Mouse (Mus musculus) stomach, postnatal 0 days (tissue): ENCODE results near the gene Gm13285. TPM values are rescaled to one million over a fixed set of nuclear protein-coding genes. Genes with fewer than 3 reads are reported as not detected.
A peak's percentile ranks its signal among the peaks of the same experiment; 100 is the strongest.

Source experiments
- ATAC-seq: fragments of 200-750 bp; cut with Nextera tagmentation; 2 replicates; pipeline ENCODE4 v1.8.0; 2017; ENCODE audit not compliant: low FRiP score, low TSS enrichment
- DNase-seq: peaks from one replicate; pipeline ENCODE4 v3.0.0-alpha.2; 2016; ENCODE audit warnings: low spot score
- H3K27ac ChIP-seq: fragments of 300-500 bp; sonication (generic); replicated peaks from 2 replicates; pipeline ENCODE4 v1.5.1; 2014; ENCODE audit warnings: mild to moderate bottlenecking, control low read depth
- H3K27me3 ChIP-seq: fragments of 300-500 bp; sonication (generic); 2 replicates; pipeline ENCODE4 v1.6.1; 2014; ENCODE audit warnings: low read length; ENCODE audit not compliant: control insufficient read depth, insufficient read depth
- H3K36me3 ChIP-seq: fragments of 300-500 bp; sonication (generic); 2 replicates; pipeline ENCODE4 v1.6.1; 2014; ENCODE audit warnings: low read length, mixed read lengths; ENCODE audit not compliant: control insufficient read depth, insufficient read depth
- H3K4me1 ChIP-seq: fragments of 300-500 bp; sonication (generic); replicated peaks from 2 replicates; pipeline ENCODE4 v1.6.1; 2014; ENCODE audit warnings: antibody characterized with exemption; ENCODE audit not compliant: control insufficient read depth, insufficient read depth
- H3K4me2 ChIP-seq: fragments of 300-500 bp; sonication (generic); replicated peaks from 2 replicates; pipeline ENCODE4 v1.6.1; 2014; ENCODE audit warnings: low read depth, mild to moderate bottlenecking, control low read depth, moderate library complexity
- H3K4me3 ChIP-seq: fragments of 300-500 bp; sonication (generic); 2 replicates; pipeline ENCODE4 v1.5.1; 2014; ENCODE audit warnings: low read depth, low read length, control low read depth
- H3K9ac ChIP-seq: fragments of 300-500 bp; sonication (generic); 2 replicates; pipeline ENCODE4 v1.6.1; 2014; ENCODE audit warnings: mild to moderate bottlenecking, low read length, control low read depth, mixed read lengths
- H3K9me3 ChIP-seq: fragments of 300-500 bp; sonication (generic); 2 replicates; pipeline ENCODE4 v1.6.1; 2016; ENCODE audit warnings: low read length; ENCODE audit not compliant: control insufficient read depth
- CTCF ChIP-seq: IDR thresholded peaks from 2 replicates; pipeline ENCODE4 v1.5.1; 2016; ENCODE audit warnings: antibody characterized with exemption, low read depth, mild to moderate bottlenecking, moderate library complexity
- EP300 ChIP-seq: optimal IDR thresholded peaks from 2 replicates; pipeline ENCODE3; 2016; ENCODE audit warnings: antibody characterized with exemption
- WGBS: fragments of 180-500 bp; shearing (Covaris S2); extraction: QIAGEN DNeasy Blood & Tissue Kit; methylation state at CpG from one replicate; pipeline ENCODE4 v1.1.7; 2014; 5-methylcytosine and 5-hydroxymethylcytosine counted together
- polyA plus RNA-seq: library from polyadenylated mRNA; unstranded; fragments of >200 nt; fragmentation: Nextera tagmentation; extraction: Ambion mirVana; gene quantifications from 2 replicates; pipeline ENCODE4 v1.2.1, GENCODE M21; 2015

Gm13285 gene
- polyA plus RNA-seq, 1 experiment from 2014 or later = 0.92 TPM

DNA sequence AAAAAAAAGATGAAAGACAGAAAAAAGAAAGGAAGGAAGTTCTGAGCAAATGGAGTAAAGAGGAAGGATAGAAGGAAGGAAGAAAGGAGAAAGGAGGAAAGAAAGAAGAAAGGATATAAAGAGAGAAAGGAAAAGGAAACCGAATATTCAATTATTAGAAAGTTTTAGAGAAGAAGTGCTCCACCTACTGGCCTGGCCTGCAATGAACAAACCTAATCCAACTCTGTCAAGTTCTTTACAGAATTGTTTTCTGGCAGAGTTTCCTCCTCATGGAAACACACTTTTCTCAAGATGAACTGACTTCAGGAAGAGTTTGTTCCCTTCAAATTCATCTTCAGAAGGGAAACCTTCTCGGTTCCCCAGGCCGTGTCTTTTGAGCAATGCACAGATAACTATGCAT, 39.4 kb downstream of the Gm13285 start:
- Histone ChIP-seq H3K9ac (no peak overlapping the region), H3K27me3 (no peaks in the 10 kb centered on the region), H3K27ac (no peak overlapping the region), H3K36me3 (no peaks in the 10 kb centered on the region), H3K4me1 (no peaks in the 10 kb centered on the region), H3K9me3 (no peaks in the 10 kb centered on the region), H3K4me2 (no peak overlapping the region), H3K4me3 (no peak overlapping the region)
- TF ChIP-seq CTCF (peak; percentile 68), EP300 (no peak)
- ATAC-seq (no peak), DNase-seq (peak; percentile 20)
- WGBS = 30% methylated on average over 3 of the region's 3 CpGs

DNA sequence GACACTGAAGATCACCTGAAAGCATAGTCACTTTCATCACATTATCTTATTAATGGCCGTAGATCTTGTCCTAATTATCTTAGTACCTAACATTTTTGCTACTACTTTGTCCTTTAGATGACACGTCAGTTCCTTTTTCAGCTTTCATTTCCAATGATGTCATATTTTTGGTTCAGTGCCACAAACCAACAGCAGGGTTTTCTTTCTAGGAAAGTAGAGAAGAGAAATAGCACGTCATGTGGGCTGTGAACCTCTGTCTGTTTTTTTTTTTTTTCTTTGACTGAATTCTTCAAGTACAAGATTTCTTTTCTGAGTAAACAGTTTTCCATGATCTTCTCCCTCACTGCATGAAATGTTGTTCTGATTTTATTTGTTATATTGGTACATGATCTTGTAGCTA, 40.6 kb downstream of the Gm13285 start:
- ATAC-seq = no peak
- Histone ChIP-seq H3K4me2 (no peak overlapping the region), H3K9me3 (no peaks in the 10 kb centered on the region), H3K4me1 (no peaks in the 10 kb centered on the region), H3K27ac (no peak overlapping the region), H3K9ac (no peak overlapping the region), H3K4me3 (no peak overlapping the region), H3K27me3 (no peaks in the 10 kb centered on the region), H3K36me3 (no peaks in the 10 kb centered on the region)
- DNase-seq = no peak
- no peak for TF ChIP-seq CTCF
- no peak for TF ChIP-seq EP300
- 62% methylated on average over 3 of the region's 3 CpGs for WGBS

DNA sequence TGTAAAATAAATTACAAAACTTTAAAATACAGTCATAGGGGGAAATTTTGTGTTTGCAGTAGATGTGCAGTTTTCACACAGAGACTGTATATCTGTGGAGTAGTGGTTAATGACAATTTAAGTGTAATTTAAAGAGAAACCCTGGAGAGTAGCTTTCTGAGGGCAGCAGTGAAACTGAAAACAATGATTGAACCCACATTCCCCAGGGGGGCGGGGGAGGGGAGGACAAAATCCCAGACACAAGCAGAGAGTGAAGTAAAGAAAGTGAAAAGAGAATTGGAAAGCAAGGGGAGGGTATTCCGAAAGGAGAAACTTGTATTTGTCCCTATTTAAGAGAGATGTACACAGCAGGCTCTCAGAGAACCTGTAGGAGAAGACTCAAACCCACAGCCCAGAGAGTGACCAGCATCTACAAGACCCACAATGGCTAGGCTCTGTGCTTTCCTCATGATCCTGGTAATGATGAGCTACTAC, 42.0 kb downstream of the Gm13285 start, which contains the start of gene Ifna4:
Gene Ifna4 (plus strand): TSS at position 424 of the 474 bp plus-strand sequence.
- TF ChIP-seq EP300 (no peak), CTCF (no peak)
- WGBS = 57% methylated on average over 2 of the region's 2 CpGs

DNA sequence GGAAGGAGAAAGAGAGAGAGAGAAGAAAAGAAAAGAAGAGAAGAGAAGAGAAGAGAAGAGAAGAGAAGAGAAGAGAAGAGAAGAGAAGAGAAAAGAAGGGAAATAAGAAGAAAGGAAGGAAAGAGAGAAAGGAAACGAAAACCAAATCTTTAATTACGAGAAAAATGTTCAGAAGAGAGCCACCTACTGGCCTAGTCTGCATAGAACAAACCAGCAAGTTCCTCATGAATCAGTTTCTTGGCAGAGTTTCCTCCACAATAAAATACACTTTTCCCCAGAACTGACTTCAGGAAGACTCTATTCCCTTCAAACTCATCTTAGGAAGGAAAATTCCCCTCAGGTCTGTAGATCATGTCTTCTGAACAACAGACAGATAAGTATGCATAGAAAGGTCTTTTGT, 45.9 kb downstream of the Gm13285 start:
- Histone ChIP-seq H3K27ac (no peak overlapping the region), H3K4me1 (no peaks in the 10 kb centered on the region), H3K9me3 (no peaks in the 10 kb centered on the region), H3K36me3 (no peaks in the 10 kb centered on the region), H3K27me3 (no peaks in the 10 kb centered on the region), H3K4me2 (no peak overlapping the region), H3K4me3 (no peak overlapping the region), H3K9ac (no peak overlapping the region)
- TF ChIP-seq CTCF (peak; percentile 46), EP300 (no peak)
- no peak for DNase-seq
- no peak for ATAC-seq
- WGBS = 47% methylated on average over 2 of the region's 2 CpGs

More for the DNA sequence above, 42.0 kb downstream of the Gm13285 start, which contains the start of gene Ifna4:
- H3K4me1 ChIP-seq = no peaks in the 10 kb centered on the region
- H3K36me3 ChIP-seq = no peaks in the 10 kb centered on the region
- no peak for DNase-seq
- H3K27me3 ChIP-seq = no peaks in the 10 kb centered on the region
- H3K9me3 ChIP-seq = no peaks in the 10 kb centered on the region
- H3K9ac ChIP-seq = no peak within 1 kb of the TSS
- H3K4me2 ChIP-seq = no peak within 1 kb of the TSS
- ATAC-seq = no peak
- no peak within 1 kb of the TSS for H3K4me3 ChIP-seq
- no peak within 1 kb of the TSS for H3K27ac ChIP-seq

DNA sequence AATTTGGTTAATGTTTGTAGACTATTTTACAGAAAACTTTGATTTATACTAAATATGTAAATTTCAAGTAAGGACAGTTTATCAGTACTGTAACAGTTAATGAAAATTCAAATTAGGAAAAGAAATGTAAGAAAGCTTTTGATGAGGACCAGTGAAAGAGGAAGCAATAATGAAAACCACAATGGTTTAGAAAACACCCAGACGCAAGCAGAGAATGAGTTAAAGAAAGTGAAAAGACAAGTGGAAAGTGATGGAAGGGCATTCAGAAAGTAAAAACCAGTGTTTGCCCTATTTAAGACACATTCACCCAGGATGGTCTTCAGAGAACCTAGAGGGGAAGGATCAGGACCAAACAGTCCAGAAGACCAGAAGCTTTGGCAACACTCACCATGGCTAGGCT, 50.2 kb downstream of the Gm13285 start, which contains the start of gene Ifna1:
Gene Ifna1 (plus strand): TSS at position 390 of the 400 bp plus-strand sequence.
- TF ChIP-seq EP300 (no peak), CTCF (no peak)
- Histone ChIP-seq H3K36me3 (no peaks in the 10 kb centered on the region), H3K9me3 (no peaks in the 10 kb centered on the region), H3K4me3 (no peak within 1 kb of the TSS), H3K4me1 (no peaks in the 10 kb centered on the region), H3K27me3 (no peaks in the 10 kb centered on the region), H3K27ac (no peak within 1 kb of the TSS), H3K9ac (no peak within 1 kb of the TSS), H3K4me2 (no peak within 1 kb of the TSS)
- 83% methylated on average over 1 of the region's 1 CpGs for WGBS
- no peak for DNase-seq
- ATAC-seq = no peak

Other genes starting within 250 kb of the Gm13285 start
- not detected in 2 replicates for gene Ifna15, start 241.4 kb upstream of the Gm13285 start, polyA plus RNA-seq
- not detected in 2 replicates for gene Ifna14, start 227.9 kb upstream of the Gm13285 start, polyA plus RNA-seq
- not detected in 2 replicates for gene Ifna9, start 207.3 kb upstream of the Gm13285 start, polyA plus RNA-seq
- gene Ifna12, start 196.3 kb upstream of the Gm13285 start, polyA plus RNA-seq = not detected in 2 replicates
- gene C87499, start 165.3 kb upstream of the Gm13285 start, polyA plus RNA-seq = not detected in 2 replicates
- gene Ifna13, start 155.2 kb upstream of the Gm13285 start, polyA plus RNA-seq = not detected in 2 replicates
- gene Ifna16, start 122.7 kb upstream of the Gm13285 start, polyA plus RNA-seq = not detected in 2 replicates
- gene Ifna2, start 115.8 kb upstream of the Gm13285 start, polyA plus RNA-seq = not detected in 2 replicates
- gene Ifnab, start 108.3 kb upstream of the Gm13285 start, polyA plus RNA-seq = not detected in 2 replicates
- gene Gm26566, start 77.9 kb upstream of the Gm13285 start, polyA plus RNA-seq = 0.19 and 0.51 TPM in 2 replicates
- gene Klhl9, start 77.2 kb upstream of the Gm13285 start, polyA plus RNA-seq = 39.8 and 40.6 TPM in 2 replicates
- gene Gm13271, start 44.8 kb upstream of the Gm13285 start, polyA plus RNA-seq = not detected in 2 replicates
- gene Gm13283, start 39.5 kb upstream of the Gm13285 start, polyA plus RNA-seq = 0.21 and 0.24 TPM in 2 replicates
- 0.55 TPM in 1 of 2 replicates, not detected in the other for gene Gm13290, start 25.8 kb upstream of the Gm13285 start, polyA plus RNA-seq
- gene Gm13289, start 22.7 kb upstream of the Gm13285 start, polyA plus RNA-seq = not detected in 2 replicates
- not detected in 2 replicates for gene Gm13272, start 19.8 kb upstream of the Gm13285 start, polyA plus RNA-seq
- gene Ifnz, start 17.5 kb upstream of the Gm13285 start, polyA plus RNA-seq = 0.25 and 0.47 TPM in 2 replicates
- gene Gm13276, start 14.0 kb upstream of the Gm13285 start, polyA plus RNA-seq = 0.45 TPM in 1 of 2 replicates, not detected in the other
- not detected in 2 replicates for gene Gm13277, start 11.0 kb upstream of the Gm13285 start, polyA plus RNA-seq
- not detected in 2 replicates for gene Gm13278, start 8.1 kb upstream of the Gm13285 start, polyA plus RNA-seq
- not detected in 2 replicates for gene Gm13275, start 5.2 kb upstream of the Gm13285 start, polyA plus RNA-seq
- not detected in 2 replicates for gene Gm13279, start 2.3 kb upstream of the Gm13285 start, polyA plus RNA-seq
- not detected in 2 replicates for gene Gm13287, start 3.6 kb downstream of the Gm13285 start, polyA plus RNA-seq
- gene Gm13288, start 5.9 kb downstream of the Gm13285 start, polyA plus RNA-seq = not detected in 2 replicates
- not detected in 2 replicates for gene Ifna7, start 16.6 kb downstream of the Gm13285 start, polyA plus RNA-seq
- gene Ifna11, start 20.3 kb downstream of the Gm13285 start, polyA plus RNA-seq = not detected in 2 replicates
- gene Ifna6, start 27.8 kb downstream of the Gm13285 start, polyA plus RNA-seq = not detected in 2 replicates
- gene Ifna5, start 35.9 kb downstream of the Gm13285 start, polyA plus RNA-seq = not detected in 2 replicates
- not detected in 2 replicates for gene Ifna4, start 42.2 kb downstream of the Gm13285 start, polyA plus RNA-seq
- not detected in 2 replicates for gene Ifna1, start 50.4 kb downstream of the Gm13285 start, polyA plus RNA-seq
- 0.85 and 1.1 TPM in 2 replicates for gene Ifne, start 80.5 kb downstream of the Gm13285 start, polyA plus RNA-seq